Mouse (Mus musculus) liver, embryonic 15.5 days (tissue): ENCODE results near the gene Pfkl. TPM values are rescaled to one million over a fixed set of nuclear protein-coding genes. Genes with fewer than 3 reads are reported as not detected.

ENCODE experiments used
- ATAC-seq: fragments of 200-750 bp; cut with Nextera tagmentation; 2 replicates; pipeline ENCODE4 v1.8.0; 2017; ENCODE audit warnings: moderate number of reproducible peaks, mild to moderate bottlenecking, moderate library complexity; ENCODE audit not compliant: insufficient read depth
- H3K27ac ChIP-seq: fragments of 300-500 bp; sonication (generic); replicated peaks from 2 replicates; pipeline ENCODE4 v1.5.1; 2015; ENCODE audit warnings: mild to moderate bottlenecking, inconsistent platforms
- H3K27me3 ChIP-seq: fragments of 300-500 bp; sonication (generic); 2 replicates; pipeline ENCODE4 v1.6.1; 2015; ENCODE audit warnings: mild to moderate bottlenecking, inconsistent platforms
- H3K36me3 ChIP-seq: fragments of 300-500 bp; sonication (generic); replicated peaks from 2 replicates; pipeline ENCODE4 v1.6.1; 2015; ENCODE audit warnings: moderate library complexity, mild to moderate bottlenecking, inconsistent platforms
- H3K4me1 ChIP-seq: fragments of 300-500 bp; sonication (generic); replicated peaks from 2 replicates; pipeline ENCODE4 v1.6.1; 2015; ENCODE audit warnings: inconsistent platforms
- H3K4me2 ChIP-seq: fragments of 300-500 bp; sonication (generic); 2 replicates; pipeline ENCODE4 v1.6.1; 2015; ENCODE audit warnings: moderate library complexity, mild to moderate bottlenecking, inconsistent platforms
- H3K4me3 ChIP-seq: fragments of 300-500 bp; sonication (generic); replicated peaks from 2 replicates; pipeline ENCODE4 v1.5.1; 2015; ENCODE audit warnings: mild to moderate bottlenecking, inconsistent platforms
- H3K9ac ChIP-seq: fragments of 300-500 bp; sonication (generic); 2 replicates; pipeline ENCODE4 v1.6.1; 2015; ENCODE audit warnings: moderate library complexity, mild to moderate bottlenecking, inconsistent platforms
- H3K9me3 ChIP-seq: fragments of 300-500 bp; sonication (generic); replicated peaks from 2 replicates; pipeline ENCODE4 v1.6.1; 2016; ENCODE audit warnings: inconsistent platforms
- WGBS: fragments of 180-500 bp; shearing (Covaris S2); methylation state at CpG from one replicate; pipeline ENCODE4 v1.1.7; 2015; ENCODE audit warnings: mixed read lengths; ENCODE audit not compliant: insufficient replicate concordance; 5-methylcytosine and 5-hydroxymethylcytosine counted together
- polyA plus RNA-seq: library from polyadenylated mRNA; unstranded; fragments of >200 nt; fragmentation: Nextera tagmentation; extraction: Ambion mirVana; gene quantifications from 2 replicates; pipeline ENCODE4 v1.2.1, GENCODE M21; 2015

The Pfkl gene
- polyA plus RNA-seq, 1 experiment from 2014 or later: 80.6 TPM

- Histone ChIP-seq H3K36me3 (peaks cover 87% of the 10 kb centered on the region), H3K27ac (no peak overlapping the region), H3K27me3 (no peaks in the 10 kb centered on the region), H3K9ac (no peak overlapping the region), H3K4me3 (no peak overlapping the region), H3K4me1 (peaks cover 20% of the 10 kb centered on the region), H3K4me2 (no peak overlapping the region), H3K9me3 (no peaks in the 10 kb centered on the region)
- 89% methylated on average over 5 of the region's 5 CpGs for WGBS
- ATAC-seq: no peak
Observed at GRCm38 (mm10) chr10:78000200-78000599, 9.7 kb downstream of the Pfkl start.

- no peak overlapping the region for H3K27ac ChIP-seq
- no peaks in the 10 kb centered on the region for H3K4me1 ChIP-seq
- no peaks in the 10 kb centered on the region for H3K9me3 ChIP-seq
- 79% methylated on average over 3 of the region's 3 CpGs for WGBS
- peaks cover 100% of the 10 kb centered on the region for H3K36me3 ChIP-seq
- no peaks in the 10 kb centered on the region for H3K27me3 ChIP-seq
- no peak overlapping the region for H3K9ac ChIP-seq
- no peak overlapping the region for H3K4me2 ChIP-seq
- ATAC-seq: no peak
- H3K4me3 ChIP-seq: no peak overlapping the region
Observed at GRCm38 (mm10) chr10:77995639-77996038, 14.2 kb downstream of the Pfkl start.

GRCm38 (mm10) chr10:77985775-77986174 is 24.1 kb downstream of the Pfkl start:
- no peaks in the 10 kb centered on the region for H3K9me3 ChIP-seq
- ATAC-seq: no peak
- no peaks in the 10 kb centered on the region for H3K27me3 ChIP-seq
- 75% methylated on average over 5 of the region's 5 CpGs for WGBS
- no peak overlapping the region for H3K27ac ChIP-seq
- peaks cover 43% of the 10 kb centered on the region for H3K36me3 ChIP-seq
- H3K4me2 ChIP-seq: no peak overlapping the region
- H3K4me1 ChIP-seq: no peaks in the 10 kb centered on the region
- H3K9ac ChIP-seq: no peak overlapping the region
- H3K4me3 ChIP-seq: no peak overlapping the region

GRCm38 (mm10) chr10:77984660-77985059 is 25.2 kb downstream of the Pfkl start:
- 0% methylated on average over 4 of the region's 4 CpGs for WGBS
- no peak overlapping the region for H3K27ac ChIP-seq
- H3K4me3 ChIP-seq: no peak overlapping the region
- H3K9ac ChIP-seq: no peak overlapping the region
- no peaks in the 10 kb centered on the region for H3K27me3 ChIP-seq
- ATAC-seq: no peak
- no peak overlapping the region for H3K4me2 ChIP-seq
- peaks cover 32% of the 10 kb centered on the region for H3K36me3 ChIP-seq
- H3K4me1 ChIP-seq: no peaks in the 10 kb centered on the region; the same call in 1 of the 2 replicates
- H3K9me3 ChIP-seq: no peaks in the 10 kb centered on the region

- WGBS: 2% methylated on average over 57 of the region's 57 CpGs
- H3K4me3 ChIP-seq: peak within 1 kb of the TSS; percentile 66
- H3K36me3 ChIP-seq: no peaks in the 10 kb centered on the region
- no peaks in the 10 kb centered on the region for H3K9me3 ChIP-seq
- ATAC-seq: peak; percentile 96
- H3K27me3 ChIP-seq: no peaks in the 10 kb centered on the region; the same call in 1 of the 2 replicates
- H3K4me1 ChIP-seq: peaks cover 15% of the 10 kb centered on the region
- H3K9ac ChIP-seq: peak within 1 kb of the TSS; percentile 71
- no peak within 1 kb of the TSS; the same call in 1 of the 2 replicates for H3K27ac ChIP-seq
- peak within 1 kb of the TSS; percentile 92 for H3K4me2 ChIP-seq
Observed at GRCm38 (mm10) chr10:77978351-77979350, 31.2 kb downstream of the Pfkl start, which contains the start of gene 1810043G02Rik. 1810043G02Rik (plus strand) TSS chr10:77978524.

DNA sequence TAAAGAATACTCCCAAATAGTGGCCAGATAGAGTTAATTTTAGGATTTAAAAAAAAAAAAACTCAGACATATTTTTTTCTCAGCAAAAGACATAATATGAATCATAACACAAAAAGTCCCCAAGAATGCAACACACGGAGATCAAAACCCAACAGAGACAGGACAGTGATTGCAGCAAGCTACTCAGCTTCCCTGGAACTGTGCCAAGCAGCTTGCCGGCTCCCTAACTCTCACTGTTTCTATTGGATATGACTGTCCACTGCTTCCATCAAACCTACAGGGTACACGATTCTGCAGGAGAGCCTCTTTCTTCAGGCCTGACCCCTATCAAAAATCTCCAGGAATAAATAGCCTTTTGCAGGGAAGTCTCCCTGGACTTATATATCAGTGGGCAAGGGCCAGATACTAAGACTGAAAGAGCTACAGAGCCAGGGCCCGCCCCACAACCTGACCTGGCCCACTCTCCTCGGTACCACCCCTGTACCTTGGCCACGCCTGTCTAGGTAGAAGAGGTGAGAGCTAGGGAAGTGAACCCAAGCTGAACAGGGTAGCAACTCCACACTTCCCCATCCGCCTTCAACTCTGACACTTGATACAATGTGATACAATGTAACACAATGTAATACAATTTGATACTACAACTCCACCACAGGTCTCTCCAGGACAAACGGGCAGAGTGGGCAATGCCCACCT is 33.3 kb downstream of the Pfkl start:
- no peaks in the 10 kb centered on the region; the same call in 1 of the 2 replicates for H3K27me3 ChIP-seq
- H3K9ac ChIP-seq: no peak overlapping the region
- H3K27ac ChIP-seq: no peak overlapping the region
- no peak overlapping the region for H3K4me2 ChIP-seq
- H3K9me3 ChIP-seq: no peaks in the 10 kb centered on the region
- WGBS: 48% methylated on average over 8 of the region's 8 CpGs
- ATAC-seq: no peak
- peaks cover 15% of the 10 kb centered on the region for H3K4me1 ChIP-seq
- no peaks in the 10 kb centered on the region for H3K36me3 ChIP-seq
- H3K4me3 ChIP-seq: no peak overlapping the region

- no peak overlapping the region for H3K9ac ChIP-seq
- no peak for ATAC-seq
- no peak overlapping the region for H3K27ac ChIP-seq
- H3K27me3 ChIP-seq: peaks cover 7% of the 10 kb centered on the region
- H3K4me3 ChIP-seq: no peak overlapping the region
- 12% methylated on average over 4 of the region's 4 CpGs for WGBS
- H3K36me3 ChIP-seq: no peaks in the 10 kb centered on the region
- H3K4me2 ChIP-seq: no peak overlapping the region
- H3K9me3 ChIP-seq: no peaks in the 10 kb centered on the region
- peaks cover 15% of the 10 kb centered on the region for H3K4me1 ChIP-seq
Observed at GRCm38 (mm10) chr10:77975653-77976052, 34.2 kb downstream of the Pfkl start.

DNA sequence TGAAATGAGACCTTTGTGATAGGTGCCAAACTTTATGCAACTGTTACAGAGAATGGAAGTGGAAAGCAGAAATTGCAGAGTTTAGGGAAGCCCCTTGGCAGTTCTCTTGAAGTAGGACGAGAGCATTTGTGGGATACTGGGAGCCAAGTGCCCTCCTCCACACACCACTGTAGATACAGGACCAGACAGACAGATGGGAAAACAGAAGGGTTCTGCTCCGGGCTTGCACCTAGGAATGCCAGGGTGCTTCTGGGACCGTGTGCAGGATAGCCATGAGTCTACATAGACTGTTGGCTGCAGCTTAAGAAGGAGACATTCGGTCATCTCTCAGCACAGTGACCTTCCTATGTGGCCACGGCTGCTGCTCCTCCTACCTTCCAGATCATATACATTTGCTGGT is 35.1 kb downstream of the Pfkl start:
- peaks cover 15% of the 10 kb centered on the region for H3K27me3 ChIP-seq
- H3K4me3 ChIP-seq: no peak overlapping the region
- WGBS: 51% methylated on average over 5 of the region's 5 CpGs
- H3K4me2 ChIP-seq: no peak overlapping the region
- ATAC-seq: no peak
- H3K36me3 ChIP-seq: no peaks in the 10 kb centered on the region
- peaks cover 18% of the 10 kb centered on the region for H3K4me1 ChIP-seq
- no peaks in the 10 kb centered on the region for H3K9me3 ChIP-seq
- H3K27ac ChIP-seq: no peak overlapping the region
- no peak overlapping the region for H3K9ac ChIP-seq

- no peak overlapping the region for H3K4me3 ChIP-seq
- ATAC-seq: no peak
- peaks cover 22% of the 10 kb centered on the region for H3K4me1 ChIP-seq
- peaks cover 20% of the 10 kb centered on the region for H3K27me3 ChIP-seq
- H3K9ac ChIP-seq: no peak overlapping the region
- H3K27ac ChIP-seq: no peak overlapping the region
- no peak overlapping the region for H3K4me2 ChIP-seq
- H3K36me3 ChIP-seq: no peaks in the 10 kb centered on the region
- WGBS: 39% methylated on average over 5 of the region's 5 CpGs
- H3K9me3 ChIP-seq: no peaks in the 10 kb centered on the region
Observed at GRCm38 (mm10) chr10:77974323-77974722, 35.6 kb downstream of the Pfkl start.

DNA sequence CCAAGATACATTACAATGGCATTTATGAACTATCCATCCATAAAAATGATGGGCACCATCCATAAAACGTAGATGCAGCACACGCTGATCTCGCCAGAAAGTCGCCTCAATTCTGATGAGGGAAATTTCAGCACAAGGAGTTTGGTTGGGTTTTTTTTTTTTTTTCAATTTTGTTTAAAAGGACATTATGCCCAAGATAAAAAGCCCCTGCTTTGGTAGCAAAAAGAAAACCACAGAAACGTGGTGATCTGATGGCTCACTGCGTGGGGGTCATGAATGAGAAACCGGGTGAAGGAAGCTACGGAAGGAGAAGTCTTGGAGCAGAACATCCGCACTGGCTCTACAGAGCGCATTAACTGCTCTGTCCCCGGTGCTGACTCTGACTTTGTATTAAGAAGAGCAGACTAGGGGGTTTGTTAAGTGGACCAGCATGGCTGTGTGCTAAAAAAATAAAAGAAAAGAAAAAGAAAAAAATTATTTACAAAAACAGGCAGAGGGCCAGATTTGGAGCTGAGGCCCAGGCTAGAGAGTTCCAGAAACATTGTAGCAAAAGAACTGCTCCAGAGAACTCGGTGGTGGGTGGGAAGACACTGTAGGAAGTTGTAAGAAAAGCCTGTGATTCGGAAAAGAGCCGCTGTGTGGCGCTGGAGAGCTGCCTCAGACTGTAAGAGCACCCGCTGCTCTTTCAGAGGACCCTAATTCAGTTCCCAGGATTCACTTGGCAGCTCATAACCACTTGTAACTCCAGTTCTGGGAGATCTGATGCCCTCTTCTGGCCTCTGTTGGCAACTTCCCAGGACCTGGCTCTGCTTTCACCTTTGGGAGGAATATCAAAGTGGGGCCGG is 38.0 kb downstream of the Pfkl start:
- ATAC-seq: no peak
- 42% methylated on average over 17 of the region's 17 CpGs for WGBS
- H3K27me3 ChIP-seq: peaks cover 38% of the 10 kb centered on the region
- H3K27ac ChIP-seq: no peak overlapping the region
- H3K36me3 ChIP-seq: no peaks in the 10 kb centered on the region
- H3K4me3 ChIP-seq: no peak overlapping the region
- H3K9ac ChIP-seq: no peak overlapping the region
- no peaks in the 10 kb centered on the region for H3K9me3 ChIP-seq
- no peak overlapping the region for H3K4me2 ChIP-seq
- peaks cover 7% of the 10 kb centered on the region; the same call in 1 of the 2 replicates for H3K4me1 ChIP-seq
